Mouse (Mus musculus): ENCODE results near the gene Nnmt.

GRCm38 (mm10) chr9:48597494-48597893 lies 7.5 kb downstream of the Nnmt start:
- TF ChIP-seq CTCF (IDR thresholded peaks at IDR 0.05; ENCODE audit: insufficient read depth, low read depth, low read length) (no peak), POLR2A (IDR thresholded peaks at IDR 0.05; ENCODE audit: insufficient read depth, low read depth, low read length) (no peak)

Measured in olfactory bulb, adult 2 months (tissue).